Mouse (Mus musculus) kidney, adult 8-10 months (tissue): Measurements from ENCODE around the gene Prdm11.

Experiments
- DNase-seq, 2 experiments: peaks; one replicate each; pipeline ENCODE4 v3.0.0; 2022

Gene Prdm11

DNA sequence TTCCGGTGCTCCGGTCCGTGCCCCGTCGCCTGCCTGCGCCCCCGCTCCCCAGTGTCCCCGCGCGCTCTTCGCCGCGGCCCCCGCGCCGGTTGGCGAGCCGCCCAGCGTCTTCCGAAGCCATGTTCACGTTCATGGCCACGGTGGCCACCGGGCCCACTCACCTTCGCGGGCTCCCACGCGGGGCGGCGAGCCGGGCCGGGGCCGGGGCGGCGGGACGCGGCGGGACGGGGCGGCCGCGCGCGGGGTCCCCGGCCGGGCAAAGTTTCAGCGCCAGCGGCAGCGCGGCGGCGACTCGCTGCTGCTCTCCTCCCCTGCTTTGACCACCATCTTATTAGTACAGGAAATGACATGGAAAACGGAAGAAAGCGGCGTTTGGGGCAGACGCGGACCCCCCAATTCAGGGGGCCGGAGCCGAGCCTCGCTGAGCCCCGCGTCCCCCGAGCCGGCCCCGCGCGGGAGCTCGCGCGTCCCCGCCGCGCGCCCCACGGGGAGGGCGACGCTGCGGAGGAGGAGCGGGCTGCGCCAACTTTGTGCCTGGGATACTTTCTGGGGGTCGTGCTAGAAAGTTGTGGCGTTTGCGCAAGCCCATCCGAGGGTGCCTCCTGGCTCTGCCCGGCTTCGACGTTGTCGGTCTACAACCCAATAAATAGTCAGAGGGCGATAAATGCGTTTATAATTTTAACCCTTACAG lies at the start of gene Prdm11:
TSS of gene Prdm11 (minus strand) at position 350 of the 691 bp plus-strand sequence.
- no peak for DNase-seq

DNA sequence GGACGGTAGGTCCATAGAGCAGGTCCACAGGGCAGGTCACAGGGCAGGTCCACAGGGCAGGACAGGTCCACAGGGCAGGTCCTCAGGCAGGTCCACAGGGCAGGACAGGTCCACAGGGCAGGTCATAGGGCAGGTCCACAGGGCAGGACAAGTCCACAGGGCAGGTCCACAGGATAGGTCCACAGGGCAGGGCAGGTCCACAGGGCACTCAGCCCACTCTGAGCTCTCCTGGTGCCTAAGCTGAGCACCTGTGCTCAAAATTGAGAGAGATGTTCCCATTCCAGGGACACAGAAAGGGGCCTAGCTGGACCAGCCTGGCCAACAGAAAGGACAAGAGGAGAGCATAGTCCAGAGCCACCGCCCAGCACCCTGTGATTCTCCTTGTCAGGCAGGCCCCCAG lies 46.4 kb upstream of the Prdm11 start:
- DNase-seq = no peak

DNA sequence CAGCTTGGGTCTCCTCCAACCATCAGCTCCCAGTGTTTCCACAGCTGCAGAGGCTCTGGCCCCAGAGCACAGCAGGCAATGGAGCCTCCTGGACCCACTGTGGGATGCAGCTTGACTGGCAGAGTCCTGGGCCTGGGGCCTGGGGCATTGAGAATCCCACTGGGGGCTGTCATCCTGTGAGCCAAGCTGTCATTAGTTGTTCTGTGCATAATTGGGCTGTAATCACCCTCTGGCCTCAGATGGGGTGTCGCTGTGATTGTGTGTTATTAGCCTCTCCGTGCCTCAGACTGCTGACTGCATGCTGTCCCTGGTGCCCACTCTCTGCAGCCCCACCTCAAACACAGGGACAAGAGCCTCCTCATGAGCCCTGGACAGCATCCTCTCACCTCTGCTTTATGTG lies 45.7 kb upstream of the Prdm11 start:
- no peak for DNase-seq

DNA sequence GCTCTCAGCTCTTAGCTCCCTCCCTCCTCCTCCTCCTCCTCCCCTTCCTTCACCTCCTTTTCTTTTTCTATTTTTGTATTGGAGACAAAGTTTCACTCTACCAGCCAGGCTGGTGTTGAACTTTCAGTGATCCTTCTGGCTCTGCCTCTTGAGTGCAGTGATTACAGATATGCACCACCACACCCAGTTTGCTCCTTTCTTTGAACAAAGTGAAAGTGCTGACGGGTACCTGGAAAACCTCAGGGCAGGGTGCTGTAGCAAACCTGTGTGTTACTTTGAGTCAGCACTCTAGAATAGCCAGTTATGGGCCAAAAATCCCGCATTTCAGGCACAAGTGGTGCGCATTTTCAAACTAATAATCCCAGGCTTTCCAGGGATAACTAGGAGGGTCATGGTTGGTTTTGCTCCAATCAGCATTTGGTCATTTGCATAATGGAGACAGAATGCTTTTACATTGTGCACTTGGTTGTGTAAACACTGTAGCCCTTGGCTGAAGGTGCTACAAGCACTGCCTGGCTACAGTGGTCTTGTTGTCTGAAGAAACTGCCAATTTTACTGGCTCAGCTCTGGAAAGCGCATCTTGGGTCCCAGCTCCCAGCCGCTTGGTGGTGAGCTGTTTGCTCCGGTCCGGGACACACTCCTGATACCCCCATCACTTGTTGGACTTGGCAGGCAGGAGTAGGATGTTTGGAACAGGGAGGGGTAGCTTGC lies 43.6 kb upstream of the Prdm11 start:
- no peak for DNase-seq

DNA sequence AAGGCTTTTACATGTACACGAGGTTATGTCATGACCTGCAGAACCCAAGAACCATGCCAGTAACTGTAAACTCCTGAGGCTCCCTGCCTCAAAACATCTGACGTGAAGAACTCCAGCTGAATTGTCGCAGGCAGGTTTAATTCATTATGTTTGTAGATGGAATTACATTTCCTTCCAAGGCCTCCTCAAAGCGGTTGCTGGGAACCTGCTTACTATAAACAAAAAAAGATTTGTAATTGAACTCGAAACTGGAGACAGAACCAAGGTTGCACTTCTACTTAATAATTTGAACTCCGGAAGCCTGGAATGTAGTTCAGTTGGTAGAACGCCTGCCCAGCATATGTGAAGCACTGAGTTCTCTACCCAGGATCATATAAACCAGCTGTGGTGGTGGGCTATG lies 42.0 kb upstream of the Prdm11 start:
- DNase-seq = no peak

DNA sequence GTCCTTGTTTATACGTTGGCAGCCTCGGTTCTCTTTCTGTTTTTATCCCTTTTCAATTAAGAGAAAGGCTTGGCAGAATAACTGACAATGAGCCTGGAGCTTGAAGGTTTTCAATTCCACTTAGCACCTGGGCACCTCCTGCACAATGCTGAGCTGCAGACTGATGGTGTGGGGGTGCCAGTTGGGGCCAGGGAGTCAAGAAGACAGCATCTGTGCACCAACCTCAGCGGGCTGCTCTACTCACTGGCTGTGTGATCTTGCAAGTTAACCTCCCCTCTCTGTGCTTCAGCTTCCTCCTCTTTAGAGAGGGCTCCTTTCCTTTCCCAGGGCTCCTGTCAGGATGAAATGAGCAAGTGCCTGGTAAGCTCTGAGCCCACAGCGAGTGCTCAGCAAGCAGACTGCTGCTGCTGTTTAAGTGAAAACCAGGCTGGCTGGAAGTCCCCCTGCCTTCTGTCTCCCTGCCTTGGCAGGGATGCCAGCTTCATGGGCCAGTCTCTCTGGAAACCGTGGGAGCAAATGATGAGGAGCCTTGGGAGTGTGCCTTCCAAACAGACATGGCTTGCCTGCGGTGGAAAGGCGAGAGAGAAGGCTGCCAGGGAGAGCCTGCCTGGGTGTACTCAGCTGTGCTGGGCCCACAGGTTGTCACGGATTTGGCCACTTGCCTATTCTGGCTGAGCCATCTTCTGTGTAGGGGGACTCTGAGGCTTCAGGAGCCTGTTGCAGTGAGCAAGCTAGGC lies 39.5 kb upstream of the Prdm11 start:
- no peak for DNase-seq

DNA sequence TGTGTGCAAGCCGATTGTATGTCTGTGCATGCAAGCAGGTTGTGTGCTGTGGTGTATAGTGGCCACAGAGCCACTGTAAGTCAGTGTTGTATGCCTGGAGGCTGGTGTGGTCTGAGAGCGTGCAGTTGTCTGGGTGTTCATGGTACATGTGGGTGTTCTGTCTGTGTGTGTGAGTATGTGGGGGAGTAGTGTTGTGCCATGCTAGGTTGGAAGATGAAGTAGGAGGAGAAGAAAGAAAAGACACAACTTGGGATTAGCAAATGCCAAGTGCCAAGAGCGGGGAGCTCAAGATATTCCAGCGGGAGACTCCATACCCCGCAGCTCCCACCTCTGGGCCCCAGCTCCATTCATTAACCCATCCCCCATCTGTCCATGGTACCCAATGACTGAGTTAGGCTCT lies 38.5 kb upstream of the Prdm11 start:
- DNase-seq = no peak

DNA sequence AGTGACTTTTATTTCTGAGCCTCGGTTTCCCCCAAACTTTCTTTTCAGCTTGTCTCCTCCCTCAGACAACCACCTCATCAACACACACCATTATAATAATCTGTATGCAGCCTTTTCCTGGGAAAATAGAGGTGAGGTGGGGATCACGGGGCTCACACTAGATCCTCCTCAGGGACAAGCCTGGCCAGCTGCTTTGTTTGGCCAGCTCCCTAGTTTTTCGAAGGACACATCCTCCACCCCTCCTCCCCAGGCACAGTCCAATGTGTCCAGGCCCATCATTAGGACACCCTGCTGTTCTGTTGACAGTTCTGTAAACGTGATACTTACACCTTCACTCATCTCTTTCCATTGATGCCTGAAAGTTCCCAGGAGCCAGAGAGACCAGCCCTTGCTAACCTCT lies 37.4 kb upstream of the Prdm11 start:
- DNase-seq = no peak

DNA sequence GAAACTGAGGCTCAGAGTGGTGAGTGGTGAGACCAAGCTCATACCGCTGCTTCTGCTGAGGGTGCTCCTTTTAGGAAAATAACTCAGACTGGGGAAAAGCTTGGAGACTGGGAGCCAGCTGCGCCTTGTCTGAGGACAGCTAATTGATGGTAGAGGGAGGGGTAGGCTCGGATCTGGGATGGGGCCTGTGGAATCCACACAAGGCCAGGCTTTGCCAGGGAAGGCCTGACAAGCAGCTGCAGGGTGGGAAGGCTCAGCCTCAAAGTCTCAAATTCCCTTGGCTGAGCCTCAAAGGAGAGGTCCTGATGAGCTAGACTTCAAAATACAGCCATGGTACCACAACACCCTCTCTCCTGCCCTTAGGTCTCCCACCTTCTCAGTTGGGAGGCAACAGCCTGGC lies 36.9 kb upstream of the Prdm11 start:
- DNase-seq = no peak

DNA sequence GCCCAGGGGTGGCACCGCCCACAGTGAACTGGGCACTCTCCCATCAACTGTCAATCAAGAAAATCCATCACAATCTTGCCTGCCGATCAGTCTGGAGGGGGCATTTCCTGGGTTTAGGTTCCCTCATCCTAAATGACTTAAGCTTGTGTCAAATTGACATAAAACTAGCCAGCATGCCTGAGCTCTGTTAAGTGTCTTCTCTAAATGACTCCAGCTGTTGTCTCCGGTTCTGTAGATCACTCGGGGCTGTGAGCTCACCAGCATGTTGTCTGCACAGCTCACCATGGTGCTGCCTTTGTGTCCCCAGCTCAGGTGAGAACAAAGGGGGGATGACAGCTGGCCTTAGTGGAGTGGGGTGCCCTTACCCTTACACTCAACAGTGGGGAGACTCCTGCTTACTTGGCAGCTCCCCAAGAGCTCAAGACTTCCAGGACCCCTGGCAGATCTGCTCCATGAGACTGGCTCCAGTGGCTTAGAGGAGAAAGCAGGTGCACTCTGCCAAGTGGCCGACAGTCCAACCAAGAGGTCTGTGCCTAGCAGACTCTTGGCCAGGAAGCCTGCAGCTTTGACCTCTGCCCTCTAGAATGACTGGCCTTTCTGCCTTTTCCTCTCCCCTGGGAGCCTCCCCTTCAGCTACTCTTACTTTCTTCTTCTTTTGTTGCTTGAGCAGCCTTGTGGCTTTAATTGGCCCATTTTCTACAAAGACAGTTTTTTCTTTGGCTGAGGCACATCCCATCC lies 35.1 kb upstream of the Prdm11 start:
- peak; percentile 8 to 14 for DNase-seq

DNA sequence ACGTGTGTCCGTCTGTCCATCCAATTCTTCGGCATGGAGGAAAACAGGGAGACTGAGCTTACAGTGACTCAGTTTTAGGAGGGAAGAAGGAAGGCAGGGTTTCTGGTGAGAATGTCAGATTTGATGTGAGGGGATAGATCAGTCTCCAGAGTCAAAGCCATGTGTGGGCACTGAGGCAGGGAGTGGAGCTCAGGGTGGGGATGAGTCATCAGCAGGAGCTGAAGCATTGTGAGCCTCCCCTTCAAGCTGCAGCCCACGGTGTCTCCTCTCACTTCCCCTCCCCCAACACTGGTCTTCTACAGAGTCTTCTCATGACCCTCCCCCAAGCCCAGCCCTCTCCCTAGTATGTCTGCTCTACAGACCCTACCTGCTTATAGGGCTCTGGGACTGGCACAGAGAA lies 33.4 kb upstream of the Prdm11 start:
- DNase-seq = no peak

DNA sequence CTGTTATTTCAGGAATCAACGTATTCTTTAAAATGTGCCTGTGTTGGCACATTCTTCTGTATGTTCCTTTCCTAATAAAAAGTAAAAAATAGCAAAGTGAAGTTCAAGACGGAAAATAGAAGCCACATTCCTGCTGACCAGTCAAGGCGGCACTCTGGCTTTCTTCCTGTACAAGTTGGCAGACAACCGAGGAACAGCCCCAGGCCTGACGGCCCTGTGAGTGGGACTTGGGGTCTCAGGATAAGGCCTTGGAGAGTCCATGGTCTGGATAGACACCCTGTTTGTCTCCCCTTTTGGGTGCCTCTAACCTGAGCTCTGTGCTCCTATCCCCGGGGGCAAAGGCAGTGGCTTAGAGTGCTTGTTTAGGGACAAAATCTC lies 30.6 kb upstream of the Prdm11 start:
- no peak for DNase-seq

DNA sequence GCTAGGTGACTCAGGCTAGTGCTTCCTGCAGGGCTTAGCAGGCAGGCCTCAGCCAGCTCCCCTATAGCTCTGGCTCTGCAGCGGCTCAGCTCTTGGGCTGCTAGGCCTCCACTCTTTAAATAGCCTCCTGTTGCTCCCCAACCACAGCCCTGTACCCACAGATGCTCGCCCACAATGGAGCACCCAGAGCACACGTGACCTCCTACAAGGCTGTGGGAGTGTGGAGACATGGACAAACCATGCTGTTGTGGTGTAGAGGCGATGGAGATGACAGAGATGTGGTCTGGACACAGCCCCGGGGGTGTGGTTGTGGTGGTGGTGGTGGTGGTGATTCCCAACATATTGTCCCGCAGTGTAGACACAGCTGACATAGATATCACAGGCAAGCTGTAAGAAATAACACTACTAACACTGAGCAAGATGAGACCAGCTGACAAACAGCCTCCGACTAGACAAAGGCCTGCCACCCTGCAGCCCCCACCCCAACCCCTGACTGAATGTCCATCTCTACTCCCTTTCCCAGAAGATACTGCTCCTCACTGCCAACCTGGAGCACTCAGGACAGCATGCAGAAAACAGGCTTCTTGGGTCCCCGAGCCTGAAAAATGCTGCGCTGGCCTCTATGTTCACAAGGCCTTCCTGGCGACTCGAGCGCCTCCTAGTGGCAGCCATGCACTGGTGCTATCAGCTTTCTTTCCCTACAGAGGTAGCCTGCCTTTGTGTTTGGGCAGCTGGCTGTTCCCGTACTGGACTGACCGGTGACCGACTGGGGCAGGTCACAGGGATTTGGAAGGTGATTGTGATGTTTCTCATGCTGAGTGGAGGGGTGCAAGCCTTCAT lies 30.0 kb upstream of the Prdm11 start:
- DNase-seq = peak in 1 of 2 experiments; percentile 29

DNA sequence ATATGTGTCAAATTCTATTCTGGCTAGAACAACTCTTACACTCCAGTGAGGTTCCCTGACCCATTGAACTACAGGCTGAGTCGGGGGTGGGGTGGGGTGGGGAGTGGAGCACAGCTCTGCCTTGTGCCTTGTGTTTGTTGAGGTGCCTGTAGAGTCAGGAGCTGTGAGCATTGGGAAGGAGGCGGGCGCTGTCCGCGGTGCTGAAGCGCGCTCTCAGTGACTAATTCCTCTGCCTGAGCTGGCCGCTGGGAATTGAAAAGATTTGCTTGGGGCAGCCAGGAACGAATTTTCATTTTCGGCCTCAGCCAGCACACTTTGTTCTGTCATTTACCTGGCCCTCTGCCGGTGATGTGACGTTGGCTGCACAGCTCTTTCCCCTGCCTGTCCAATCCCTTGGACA lies 25.7 kb upstream of the Prdm11 start:
- DNase-seq = peak; percentile 36 to 68

DNA sequence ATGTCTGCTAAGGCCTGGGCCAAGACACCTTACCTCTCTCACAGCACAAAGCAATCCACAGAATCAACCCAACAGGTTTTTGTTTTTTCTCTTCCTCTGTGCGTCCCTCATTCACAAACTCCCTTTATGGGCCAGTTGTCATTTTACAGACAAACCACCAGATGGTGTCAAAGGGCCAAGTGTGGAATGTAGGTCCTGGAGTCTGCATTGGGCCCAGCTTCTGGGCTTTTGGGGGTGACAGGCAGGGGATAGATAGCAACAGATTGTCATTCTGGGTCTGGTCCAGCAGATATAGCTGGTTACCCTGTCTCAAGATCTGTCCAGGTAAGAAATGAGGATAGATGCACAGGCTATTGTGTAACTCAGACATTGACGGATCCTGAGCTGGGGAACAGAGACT lies 23.0 kb upstream of the Prdm11 start:
- no peak for DNase-seq

DNA sequence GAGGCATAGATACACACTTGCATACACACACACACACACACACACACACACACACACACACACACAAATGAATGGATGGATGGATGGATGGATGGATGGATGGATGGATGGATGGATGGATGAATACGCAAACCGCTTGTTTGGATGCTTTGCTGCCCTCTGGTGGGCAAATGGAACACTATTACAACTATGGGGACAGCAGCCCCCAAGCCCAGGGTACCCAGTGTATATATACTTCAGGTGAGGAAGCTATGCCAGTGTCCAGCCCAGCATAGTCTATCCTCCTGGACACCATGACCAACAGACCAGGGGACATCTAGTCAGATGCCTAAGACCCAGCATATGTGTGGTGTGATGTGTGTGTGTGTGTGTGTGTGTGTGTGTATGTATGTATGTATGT lies 17.4 kb upstream of the Prdm11 start:
- peak in 1 of 2 experiments; percentile 31 for DNase-seq

DNA sequence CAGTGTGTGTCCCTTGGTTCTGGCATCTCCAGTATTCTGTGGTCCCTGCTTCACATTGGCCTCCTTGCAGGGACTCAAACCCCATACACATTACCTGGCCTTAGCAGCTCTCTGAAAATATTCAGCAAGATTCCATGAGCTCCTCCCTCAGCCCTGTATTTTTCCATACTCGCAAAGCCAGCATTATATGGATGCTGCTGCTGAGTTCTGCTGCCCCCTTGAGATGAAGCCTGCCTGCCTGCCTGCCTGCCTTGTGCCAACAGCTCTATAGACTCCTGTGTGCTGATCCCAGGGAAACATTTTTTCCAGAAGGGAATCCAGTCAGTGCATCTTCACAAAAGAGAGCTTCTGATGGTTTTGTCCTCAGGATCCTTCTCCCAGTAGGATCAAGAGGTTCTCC lies 5.9 kb upstream of the Prdm11 start:
- DNase-seq = no peak

DNA sequence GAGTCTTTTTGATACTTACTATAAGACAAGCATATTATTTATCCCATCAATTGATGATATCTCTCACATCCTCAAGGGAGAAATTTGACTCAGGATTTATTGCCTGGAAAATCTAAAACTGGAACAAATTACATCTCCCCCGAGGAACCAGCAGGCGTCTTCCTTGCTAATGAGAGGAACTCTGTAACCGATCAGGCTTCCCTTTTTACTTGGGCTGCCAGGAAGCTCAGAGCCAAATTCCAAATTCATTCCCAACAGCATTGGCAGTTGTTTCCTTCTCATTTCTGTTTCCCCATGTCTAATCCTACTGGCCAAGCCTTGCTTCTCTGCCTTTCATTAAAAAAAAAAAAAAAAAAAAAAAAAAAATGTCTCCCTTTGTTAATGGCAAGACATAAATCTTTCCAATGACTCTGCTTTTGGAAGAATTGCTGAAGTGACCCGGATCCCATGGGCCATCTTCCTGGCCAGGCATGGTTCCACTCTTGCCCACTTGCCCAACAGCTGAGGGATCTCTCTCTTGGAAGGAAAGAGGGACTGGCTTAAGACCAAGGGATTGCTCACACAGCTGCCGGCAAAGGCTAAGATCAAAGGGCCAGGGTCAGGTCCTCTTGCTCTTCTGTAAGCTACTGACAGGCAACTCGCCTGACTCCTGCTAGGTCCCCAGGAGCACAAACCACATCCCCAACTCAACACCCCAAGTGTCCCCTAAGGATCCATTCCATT lies 2.8 kb upstream of the Prdm11 start:
- DNase-seq = no peak

DNA sequence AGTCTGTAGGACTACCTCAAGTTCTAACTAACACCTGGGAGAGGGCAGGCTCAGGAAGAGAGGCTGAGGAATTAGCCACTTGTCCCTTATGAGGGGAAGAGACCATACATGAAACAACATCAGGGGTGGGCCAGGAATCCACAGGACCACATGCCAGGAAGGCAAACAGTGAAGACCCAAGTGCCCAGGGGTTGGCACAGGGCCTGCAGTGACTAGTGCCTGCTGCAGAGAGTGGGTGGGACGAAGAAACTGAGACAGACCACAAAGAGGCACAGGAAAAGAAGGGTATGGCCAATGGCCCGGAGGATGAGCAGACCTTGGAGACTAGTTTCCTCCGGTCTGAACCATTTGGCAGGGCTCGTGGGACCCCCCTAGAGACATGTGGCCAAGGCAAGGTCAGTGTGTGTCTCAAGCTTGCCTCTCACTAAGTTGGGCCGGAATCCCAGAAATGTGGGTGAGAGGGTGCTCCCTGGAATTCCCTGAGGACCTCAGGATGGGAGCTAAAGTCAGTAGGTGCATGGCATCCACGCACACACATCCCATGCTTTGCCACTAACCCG lies 1.6 kb upstream of the Prdm11 start:
- DNase-seq = no peak

DNA sequence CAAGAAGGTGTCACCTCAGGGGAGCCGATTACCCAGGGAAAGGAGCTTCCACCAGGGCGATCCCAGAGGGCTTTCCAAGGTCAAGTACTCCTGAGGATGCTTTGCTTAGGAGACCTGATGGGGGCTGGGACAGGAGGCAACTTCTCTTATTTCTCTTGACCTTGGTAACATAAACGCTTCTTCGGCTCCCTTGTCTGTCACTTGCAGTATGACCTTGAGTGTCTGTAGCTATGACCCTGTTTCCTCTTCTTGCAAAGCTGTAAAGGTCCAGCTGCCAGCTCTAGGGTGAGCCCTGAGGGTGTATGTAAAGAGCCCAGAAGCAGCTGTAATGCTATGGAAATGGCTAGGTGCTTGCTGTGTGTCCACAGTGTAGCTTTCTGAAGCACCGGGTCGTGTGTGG lies 1.1 kb upstream of the Prdm11 start:
- no peak for DNase-seq

DNA sequence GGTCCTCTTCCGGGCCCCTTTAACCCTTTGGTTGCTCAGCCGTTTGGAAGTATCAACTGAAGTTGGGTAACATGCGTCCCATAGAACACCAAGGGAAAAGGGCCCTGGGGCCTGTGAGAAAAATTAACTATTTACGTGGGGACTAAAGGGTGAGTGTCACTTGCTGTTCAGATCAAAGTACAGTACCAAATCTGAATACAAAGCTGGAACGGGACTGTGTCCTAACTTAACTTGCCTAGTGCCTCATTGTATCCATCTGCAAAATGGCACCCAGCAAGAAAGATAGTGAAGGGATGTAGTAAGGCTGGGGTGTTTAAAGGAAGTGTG lies 505 bp upstream of the Prdm11 start:
- DNase-seq = no peak
